Comparison of ENCODE assay signal across 11 mouse cellular contexts in genomic region chrX:103443755-103444154, GRCm38 (mm10). TPM values are rescaled to one million over a fixed set of nuclear protein-coding genes. Genes with fewer than 3 reads are reported as not detected.
A peak's percentile ranks its signal among the peaks of the same experiment; 100 is the strongest.
DNase-seq lines count a peak whose midpoint lies in the region.
"Had no signal": no experiment of that assay in that cellular context is flagged by ENCODE, and none has a peak within 500 bp of the region (broad histone marks: within the 10 kb centered on the region; RNA-seq: fewer than 3 reads in every experiment).

No protein-coding gene starts in this region.

- no peaks in the 10 kb centered on the region for H3K27me3 ChIP-seq in splenic B cell, adult 2 months (ENCODE audit: control insufficient read depth, insufficient read depth, low read length, poor library complexity, severe bottlenecking)

- peak; percentile 36 for DNase-seq in adrenal gland, adult 2 months
- DNase-seq in adrenal gland, adult 18-20 months (ENCODE audit: low spot score in 2 of 2) = no peak
- DNase-seq in layer of hippocampus, adult 9-10 months (ENCODE audit: low spot score) = peak; percentile 51
- DNase-seq in layer of hippocampus, adult 8-10 months (ENCODE audit: low spot score in 2 of 2) = no peak
- peak; percentile 74 for DNase-seq in NIH3T3 (ENCODE audit: low read depth)
- peak; percentile 28 for DNase-seq in heart, postnatal 4 days
- peak; percentile 64 for DNase-seq in splenic B cell, adult 2 months (ENCODE audit: low read depth, low spot score)
- DNase-seq in spleen, postnatal 10 days (ENCODE audit: low spot score in 2 of 2) = no peak

- no peaks in the 10 kb centered on the region for H3K36me3 ChIP-seq in splenic B cell, adult 2 months (ENCODE audit: control insufficient read depth, insufficient read depth, low read length, poor library complexity, severe bottlenecking)
- H3K36me3 ChIP-seq: heart, embryonic 13.5 days; midbrain, embryonic 12.5 days had no signal

RNA-seq across cellular contexts. Expression of gene Gm26992, which starts 21.9 kb away (rescaled TPM):
- not detected for total RNA-seq in adrenal gland, adult 2 months (2021)
- not detected in 2 replicates for polyA plus RNA-seq in adrenal gland, adult 2 months (2012; rRNA removed)
- total RNA-seq in adrenal gland, adult 18-20 months (2021) = not detected
- total RNA-seq in layer of hippocampus, adult 8-10 months (2022) = 1 to 10 TPM in 1 of 4 experiments, not detected in 3; 1.4 TPM
- total RNA-seq in heart, postnatal 4 days (2021) = not detected
- polyA plus RNA-seq: C2C12; heart, embryonic 13.5 days; midbrain, embryonic 12.5 days had no signal

RNA-seq across cellular contexts. Expression of gene Tsx, which starts 29.5 kb away (rescaled TPM):
- not detected for total RNA-seq in adrenal gland, adult 2 months (2021)
- not detected in 2 replicates for polyA plus RNA-seq in adrenal gland, adult 2 months (2012; rRNA removed)
- total RNA-seq in adrenal gland, adult 18-20 months (2021) = under 1 TPM in 1 of 2 experiments, not detected in 1; 0.53 TPM
- total RNA-seq in layer of hippocampus, adult 8-10 months (2022) = under 1 TPM in 1 of 4 experiments, not detected in 3; 0.83 TPM
- not detected for total RNA-seq in heart, postnatal 4 days (2021)
- polyA plus RNA-seq: C2C12; heart, embryonic 13.5 days had no signal

Comparison
In these comparisons a context has a peak if more than half of its experiments do, and no peak if none do; other contexts are left out.
1. DNase-seq: peak in adrenal gland, adult 2 months (single experiment), layer of hippocampus, adult 9-10 months (single experiment), NIH3T3 (single experiment), heart, postnatal 4 days (single experiment) and splenic B cell, adult 2 months (single experiment); none in adrenal gland, adult 18-20 months (0 of 2), layer of hippocampus, adult 8-10 months (0 of 2) and spleen, postnatal 10 days (0 of 2).